Mouse (Mus musculus) heart, postnatal 0 days (tissue): ENCODE measurements around the gene Olfr689.

Experiments used
- CTCF ChIP-seq: IDR thresholded peaks from 2 replicates; pipeline ENCODE4 v1.5.1; 2016; ENCODE audit warnings: antibody characterized with exemption, control low read depth, low read depth
- EP300 ChIP-seq: IDR thresholded peaks from 2 replicates; pipeline ENCODE4 v1.6.1; 2016; ENCODE audit warnings: antibody characterized with exemption, low read depth

GRCm38 (mm10) chr7:105367268-105367667, 56.3 kb downstream of the Olfr689 start:
- TF ChIP-seq EP300 (no peak), CTCF (no peak)
